Mouse (Mus musculus): ENCODE measurements around the gene Pdlim5. TPM values are rescaled to one million over a fixed set of nuclear protein-coding genes. Genes with fewer than 3 reads are reported as not detected.

Pdlim5 gene
- total and polyA plus RNA-seq, 3 experiments = 36.0 to 107 (median 67.5) TPM

DNA sequence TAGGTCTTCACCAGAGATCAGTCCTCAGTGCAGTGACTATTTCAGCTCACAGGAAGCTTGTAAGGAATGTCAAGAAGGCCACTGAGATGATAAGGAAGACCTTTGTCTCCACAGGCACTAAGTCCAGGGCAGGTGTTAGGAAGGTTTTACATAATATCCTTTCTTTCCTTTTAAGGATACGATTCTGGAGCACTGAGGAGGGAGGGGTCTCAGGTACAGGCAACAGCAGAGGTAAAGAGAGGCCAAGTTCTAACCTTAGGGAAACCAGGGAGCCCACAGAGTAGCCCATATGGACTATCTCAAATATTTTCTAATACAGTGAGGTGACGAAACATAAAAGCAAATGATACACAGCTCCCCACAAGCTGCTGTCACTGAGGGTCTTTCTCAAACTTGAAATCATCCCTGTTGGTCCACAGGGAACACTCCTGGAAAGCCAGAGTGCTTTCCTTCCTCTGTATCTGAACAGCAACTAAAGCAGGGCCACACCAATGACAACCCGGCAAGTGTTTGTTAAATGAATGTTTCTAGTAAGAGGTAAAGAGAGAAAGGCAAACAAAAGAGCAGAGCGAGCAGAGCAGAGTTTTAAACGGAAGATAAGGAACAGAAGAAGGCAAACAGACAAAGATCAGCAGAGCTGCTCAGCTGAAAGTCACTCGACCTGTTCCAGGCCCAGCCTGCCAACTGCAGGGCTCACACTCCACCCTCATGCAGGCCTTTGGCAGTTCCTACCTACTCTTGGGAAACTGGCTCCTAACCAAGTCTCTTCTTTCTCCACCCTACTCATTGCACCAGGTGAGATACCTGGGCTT is 55.9 kb downstream of the Pdlim5 start:
- no peak for DNase-seq

DNA sequence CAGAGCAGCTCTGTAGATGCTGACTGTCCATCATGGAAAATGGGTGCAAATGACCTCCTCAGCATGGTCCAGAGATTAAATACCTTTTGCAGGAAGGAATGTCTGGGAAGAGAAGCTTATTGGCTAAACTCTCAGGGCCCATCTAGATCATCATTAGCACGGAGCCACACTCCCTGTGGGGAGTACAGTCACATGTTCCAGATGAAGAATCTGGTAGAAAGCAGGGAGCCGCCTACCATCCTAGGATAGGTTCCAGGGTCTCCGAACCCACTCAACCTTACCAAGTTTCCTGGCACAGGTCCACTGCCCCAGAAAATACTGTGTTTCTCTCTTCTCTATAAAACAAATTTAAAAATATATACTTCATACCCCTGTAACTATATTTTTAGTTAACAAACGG is 57.4 kb downstream of the Pdlim5 start:
- no peak for DNase-seq

DNA sequence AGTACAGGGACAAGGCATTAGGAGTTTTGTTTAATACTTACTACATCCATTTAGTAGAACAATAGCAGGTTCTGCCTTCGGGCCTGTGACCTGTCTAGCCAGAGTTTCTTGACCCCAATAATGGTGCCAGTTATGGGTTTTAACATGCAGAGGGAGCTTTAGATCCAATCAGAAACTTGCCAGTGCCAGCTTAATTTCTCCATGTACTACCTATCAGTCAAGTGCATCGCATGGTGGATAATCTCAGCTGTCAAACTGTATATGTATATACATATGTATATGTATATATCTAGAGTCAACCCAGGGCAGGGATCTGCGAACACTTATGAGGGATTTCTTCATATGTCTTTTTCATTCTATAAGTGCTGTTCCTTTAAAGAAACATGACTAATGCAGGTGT is 61.0 kb downstream of the Pdlim5 start:
- DNase-seq = no peak

DNA sequence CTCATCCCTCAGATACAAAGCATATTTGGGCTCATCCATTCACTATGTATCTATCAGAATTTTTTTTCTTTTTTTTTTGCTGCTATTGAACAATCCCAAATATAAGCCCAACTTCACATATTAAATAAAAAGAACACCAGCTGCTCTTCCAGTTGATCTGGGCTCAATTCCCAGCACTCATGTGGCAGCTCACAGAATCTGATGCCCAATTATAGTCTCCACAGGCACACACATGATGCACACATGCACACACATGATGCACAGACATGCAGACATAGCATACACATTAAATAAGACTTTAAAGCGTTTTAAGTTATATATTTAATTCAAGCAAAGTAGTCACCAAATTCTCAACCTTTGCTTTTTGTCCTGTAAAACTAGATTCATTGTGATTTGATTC is 62.0 kb downstream of the Pdlim5 start:
- DNase-seq = no peak

DNA sequence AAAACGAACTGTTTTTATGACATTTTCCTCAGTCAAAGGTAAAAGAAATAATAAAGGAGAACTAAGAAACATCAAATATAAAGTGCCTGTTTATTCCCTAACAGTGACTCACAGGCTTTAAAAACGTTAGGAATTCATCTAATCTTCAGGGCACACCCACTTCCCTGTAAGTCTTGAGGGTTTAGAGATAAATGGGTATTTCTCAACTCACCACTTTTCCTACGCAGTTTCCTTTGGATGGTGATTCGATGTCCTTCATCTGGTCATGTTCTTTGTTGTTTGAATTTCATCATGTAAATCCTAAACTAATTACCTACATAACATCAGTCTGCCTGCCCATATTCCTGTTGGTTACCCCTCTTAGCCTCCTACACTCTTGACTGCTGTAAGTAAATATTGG is 62.8 kb downstream of the Pdlim5 start:
- no peak for DNase-seq

DNA sequence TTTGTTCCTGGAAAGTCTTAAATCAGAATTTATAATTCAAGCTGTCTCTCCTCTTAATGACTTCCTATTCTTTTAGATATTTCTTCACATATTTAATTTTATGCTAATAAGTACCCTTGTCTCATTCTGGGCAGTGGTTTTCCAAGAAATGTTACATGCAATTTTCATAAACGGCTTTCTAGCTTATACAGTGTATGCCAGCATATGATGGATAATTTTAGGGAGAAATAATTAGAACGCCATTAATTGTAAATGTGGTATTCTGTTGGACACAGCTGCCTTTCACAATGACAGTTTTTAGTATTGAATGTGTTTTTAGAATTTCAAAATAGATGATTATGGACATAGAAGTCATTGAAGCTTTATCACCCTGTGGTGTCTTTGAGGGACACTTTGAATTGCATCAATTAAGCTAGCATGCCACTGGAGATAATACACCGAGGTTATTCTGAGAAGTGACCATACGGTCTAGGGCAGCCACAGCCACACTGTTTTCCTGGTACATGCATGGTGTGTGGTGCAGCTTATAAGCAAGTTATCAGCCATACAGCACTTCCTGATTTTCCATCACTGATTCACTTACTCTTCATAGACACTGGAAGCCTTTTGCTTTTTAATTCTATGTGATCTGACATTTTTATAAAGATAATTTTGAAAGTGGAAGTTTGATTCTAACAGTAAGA is 63.5 kb downstream of the Pdlim5 start:
- no peak for DNase-seq

DNA sequence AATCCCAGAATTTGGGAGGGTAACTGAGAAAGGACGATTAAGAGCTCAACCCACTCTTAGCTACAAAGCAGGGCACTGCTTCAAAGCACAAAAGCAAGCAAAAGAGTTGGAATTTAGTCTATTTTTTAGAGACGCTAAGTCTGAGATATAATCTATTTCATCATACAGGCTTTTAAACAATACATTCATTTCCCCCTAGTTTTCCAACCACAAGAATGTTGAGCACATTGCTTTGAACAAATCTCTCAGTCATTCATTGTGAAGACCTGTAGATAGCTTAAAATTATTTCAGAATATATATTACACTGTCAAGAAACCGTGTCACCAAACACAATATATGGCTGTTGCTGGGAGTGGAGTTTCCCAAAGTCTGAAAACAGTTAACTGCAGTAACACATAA is 65.1 kb downstream of the Pdlim5 start:
- DNase-seq = no peak

DNA sequence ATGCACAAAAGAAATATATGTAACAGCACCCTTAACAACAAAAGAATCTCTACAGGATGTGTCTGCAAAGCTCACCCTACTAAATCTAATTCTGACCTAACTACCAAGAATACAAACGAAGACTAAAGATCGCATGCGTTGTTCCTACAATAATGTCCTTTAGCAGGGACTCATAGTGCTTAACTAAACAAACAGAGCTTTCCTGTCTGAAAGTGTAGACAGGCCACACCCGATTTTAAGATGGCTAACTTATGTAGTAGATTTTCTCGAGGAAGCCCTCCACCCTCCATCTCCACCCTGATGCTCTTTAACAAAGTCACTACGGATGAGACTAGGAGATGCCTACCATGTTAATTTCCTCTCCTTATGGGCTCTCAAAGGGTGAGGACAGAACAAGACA is 71.9 kb downstream of the Pdlim5 start:
- no peak for DNase-seq

DNA sequence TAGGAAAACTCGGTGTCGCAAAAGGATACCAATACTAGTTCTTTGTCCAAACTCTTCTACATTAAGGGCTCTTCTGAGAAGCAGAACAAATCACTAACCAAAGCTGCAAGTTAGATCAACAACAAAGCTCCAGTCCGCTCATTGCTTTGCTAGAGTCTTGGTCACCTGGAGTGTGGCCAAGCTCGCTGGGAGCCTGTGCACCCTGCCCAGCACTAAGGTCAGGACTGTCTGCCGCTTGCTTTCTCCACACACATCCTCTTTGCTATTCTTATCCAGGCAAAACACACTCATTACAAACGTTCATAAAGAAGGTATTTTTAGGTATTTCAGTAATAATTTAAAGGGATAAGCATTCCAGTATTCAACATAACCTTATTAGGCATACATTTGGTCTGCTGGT is 73.6 kb downstream of the Pdlim5 start:
- peak; percentile 81 for DNase-seq

DNA sequence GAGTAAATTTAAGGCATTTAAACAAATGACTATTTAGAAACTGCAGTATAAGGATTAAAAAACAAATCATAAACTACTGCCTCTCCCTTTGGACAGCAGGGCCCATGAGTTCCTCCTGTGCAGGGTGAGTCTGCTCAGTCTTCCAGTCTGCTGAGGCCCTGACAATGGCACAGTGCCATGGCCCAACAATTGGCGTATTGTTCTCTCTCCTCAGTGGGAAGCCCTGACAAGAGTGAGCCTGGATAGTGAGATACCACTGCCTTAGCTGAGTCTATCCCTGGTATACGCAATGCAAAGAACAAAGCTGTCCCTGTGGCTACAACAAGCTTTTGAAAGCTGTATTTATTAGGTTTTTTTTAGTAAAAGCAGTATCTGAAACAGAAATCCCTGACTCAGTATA is 77.3 kb downstream of the Pdlim5 start:
- DNase-seq = peak; percentile 49

DNA sequence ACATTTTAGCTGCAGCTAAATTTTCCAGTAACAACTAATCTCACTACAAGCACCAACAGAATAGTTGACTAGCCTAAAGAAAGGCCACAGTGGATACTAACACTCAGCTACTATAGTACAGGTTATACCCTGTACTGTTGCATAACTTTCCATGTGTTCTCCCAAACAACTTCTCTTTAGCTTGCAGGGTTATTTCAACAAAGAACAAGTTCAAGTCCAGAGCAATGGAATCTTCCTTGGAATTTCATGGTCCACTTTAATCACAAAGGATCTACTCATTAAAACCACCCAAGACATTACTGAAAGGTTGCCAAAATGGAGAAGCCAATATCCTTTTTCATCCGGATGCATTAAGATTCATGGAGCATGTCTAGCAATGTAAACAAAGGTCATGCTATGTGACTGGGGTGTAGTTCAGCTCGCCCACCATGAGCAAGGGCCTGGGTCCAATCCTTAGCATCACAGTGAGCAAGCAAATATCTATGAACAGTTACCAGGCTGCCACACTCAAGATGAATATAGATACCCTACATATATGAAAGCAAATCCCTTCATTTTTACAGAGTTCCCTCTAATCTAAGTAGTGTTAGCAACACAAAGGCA is 79.3 kb downstream of the Pdlim5 start:
- no peak for DNase-seq

DNA sequence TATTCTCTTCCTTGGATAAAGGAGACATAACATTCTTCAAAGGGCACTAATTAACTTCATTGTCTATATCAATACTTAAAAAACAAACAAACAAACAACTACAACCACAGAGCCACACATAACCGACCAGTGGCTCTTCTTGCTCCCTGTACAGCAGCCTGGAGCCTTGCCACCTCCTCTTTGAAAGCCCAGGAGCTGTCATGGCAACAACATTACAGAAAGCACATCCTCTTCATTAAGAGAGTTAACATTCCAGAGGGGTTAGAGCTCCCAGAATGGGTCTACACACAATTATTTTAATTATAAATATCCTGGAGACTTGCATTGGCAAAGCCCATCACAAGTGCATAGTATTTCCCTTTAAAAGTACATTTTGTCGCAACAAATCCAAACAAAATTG is 84.4 kb downstream of the Pdlim5 start:
- DNase-seq = no peak

DNA sequence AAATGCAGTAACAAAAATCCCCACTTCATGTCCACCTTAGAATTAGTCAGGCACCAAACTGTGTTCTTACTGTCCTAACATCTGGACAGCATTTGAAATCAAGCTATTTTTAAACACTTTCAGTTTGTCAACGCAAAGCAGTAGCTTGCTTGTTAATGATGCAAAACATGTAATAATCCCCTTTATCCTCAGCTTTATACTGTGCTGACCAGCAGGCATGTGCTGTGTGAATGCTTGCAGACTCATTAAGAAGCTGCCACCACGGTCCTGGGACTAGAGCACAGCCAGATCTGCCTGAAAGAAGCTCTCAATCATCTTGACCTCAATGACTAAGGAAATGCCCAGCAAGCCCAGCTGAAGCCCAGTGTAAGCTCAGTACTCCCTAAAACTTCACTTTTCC is 85.0 kb downstream of the Pdlim5 start:
- DNase-seq = peak; percentile 18

DNA sequence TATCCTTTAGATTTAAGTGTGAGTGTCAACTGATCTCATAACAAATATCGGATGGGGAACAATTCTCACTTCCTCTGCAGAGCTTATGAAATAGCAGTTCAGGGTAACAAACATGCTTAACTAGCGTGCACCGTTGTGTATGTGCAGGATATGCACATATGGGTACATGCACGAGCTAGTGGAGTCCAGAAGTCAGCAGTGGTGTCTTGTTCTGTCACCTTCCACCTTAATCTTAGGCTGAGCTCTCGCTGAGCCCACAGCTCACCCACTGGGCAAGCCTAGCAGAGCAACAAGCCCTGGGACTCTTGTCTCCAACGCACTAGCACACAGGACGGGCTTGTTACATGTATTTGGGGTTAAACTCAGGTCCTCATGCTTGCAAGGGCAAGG is 100.2 kb downstream of the Pdlim5 start:
- DNase-seq = no peak

DNA sequence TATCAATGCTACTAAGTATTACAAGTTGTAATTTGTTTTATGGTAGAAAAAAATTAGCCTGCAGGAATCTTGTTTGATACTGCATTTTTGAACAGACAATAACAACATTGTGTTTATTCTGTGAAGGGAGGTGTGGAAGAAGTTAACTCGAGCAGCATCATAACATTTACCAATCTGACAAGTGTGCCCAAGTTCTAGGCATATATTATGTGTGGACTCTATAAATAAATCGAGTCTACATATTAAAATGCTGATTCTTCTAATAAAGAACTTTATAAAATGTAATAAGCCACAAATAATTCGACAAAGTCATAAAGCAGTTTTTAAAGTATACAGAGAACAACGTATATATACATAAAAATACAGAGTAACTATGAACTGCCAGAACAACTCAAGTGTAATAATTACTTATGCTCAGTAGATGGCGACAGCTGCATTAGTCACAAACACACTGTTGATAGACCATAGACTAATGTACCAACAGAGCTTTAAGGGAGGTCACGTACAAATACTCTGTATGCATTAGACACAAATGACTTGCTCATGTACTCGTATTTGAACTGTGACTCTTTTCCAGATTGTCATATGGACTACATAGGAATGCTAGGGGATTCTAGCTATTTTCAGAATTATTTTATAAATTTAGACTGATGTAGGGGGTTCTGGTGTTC is 100.7 kb downstream of the Pdlim5 start:
- peak; percentile 38 for DNase-seq

DNA sequence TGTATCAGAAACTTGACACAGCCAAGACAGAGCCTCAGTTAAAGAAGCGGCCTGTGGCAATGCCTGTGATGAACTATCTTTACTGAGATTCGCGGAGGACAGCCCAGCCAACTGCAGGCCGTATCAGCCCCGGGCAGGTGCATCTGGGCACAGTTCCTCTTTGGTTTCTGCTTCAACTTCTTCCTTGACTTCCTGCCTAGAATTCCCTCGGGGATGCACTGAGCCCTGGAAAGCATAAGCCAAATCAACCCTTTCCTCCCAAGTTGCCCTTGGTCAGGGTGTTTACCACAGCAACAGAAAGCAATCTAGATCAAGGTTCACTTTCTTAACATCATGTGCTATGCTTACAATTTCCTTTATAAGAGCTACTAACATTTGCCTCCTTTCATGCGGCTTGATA is 101.9 kb downstream of the Pdlim5 start:
- no peak for DNase-seq

DNA sequence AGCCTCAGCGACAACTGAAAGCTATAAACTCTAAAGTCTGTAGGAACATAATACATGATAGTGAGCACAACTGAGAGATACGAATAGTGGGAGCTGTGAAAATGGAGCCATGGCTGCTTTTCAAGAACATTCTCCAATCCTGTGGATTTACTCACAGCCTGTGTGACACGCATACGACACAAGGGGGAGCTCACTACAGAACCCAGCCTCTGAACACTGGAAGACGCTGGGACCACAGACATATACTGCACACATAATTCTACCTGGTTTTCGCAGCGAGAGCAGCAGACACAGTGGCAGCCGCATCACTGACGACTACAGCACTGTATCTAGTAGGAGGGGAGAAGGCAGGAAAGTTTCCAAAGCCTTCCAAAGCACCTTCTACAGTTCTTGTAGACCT is 112.8 kb downstream of the Pdlim5 start:
- peak; percentile 51 for DNase-seq

DNA sequence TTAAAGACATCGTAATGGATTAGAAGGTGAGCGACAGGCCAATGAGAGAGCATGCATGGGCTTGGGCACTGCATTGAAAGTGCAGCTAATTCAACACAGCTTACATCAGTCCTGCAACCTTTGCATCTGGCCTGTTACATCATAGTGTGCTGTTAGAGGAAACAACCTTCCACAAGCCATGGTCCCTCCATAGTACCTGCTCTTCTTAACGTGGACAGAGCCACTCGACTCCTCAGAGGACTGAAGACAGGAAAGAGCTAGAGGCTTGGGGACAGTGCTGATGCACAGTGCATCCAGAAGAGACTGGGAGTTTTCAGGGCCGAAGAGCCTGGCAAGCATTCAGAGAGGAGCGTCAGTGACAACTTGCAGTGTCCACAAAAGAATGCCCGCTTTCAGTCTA is 113.8 kb downstream of the Pdlim5 start:
- no peak for DNase-seq

DNA sequence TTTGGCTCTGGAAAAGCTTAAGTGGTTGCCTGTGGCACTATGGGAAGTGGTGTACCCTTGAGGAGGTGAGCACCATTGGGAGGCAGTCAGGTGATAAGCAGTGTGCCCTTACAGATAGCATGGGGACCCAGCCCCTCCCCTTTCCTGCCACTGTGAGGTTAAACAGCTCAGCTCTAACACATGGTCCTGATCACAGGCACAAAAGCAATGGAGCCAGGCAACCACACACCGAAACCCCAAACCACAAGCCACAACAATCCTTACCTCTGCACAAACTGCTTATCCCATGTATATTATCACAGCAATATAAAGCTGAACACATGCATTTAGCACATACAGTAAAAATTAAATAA is 114.4 kb downstream of the Pdlim5 start:
- no peak for DNase-seq

DNA sequence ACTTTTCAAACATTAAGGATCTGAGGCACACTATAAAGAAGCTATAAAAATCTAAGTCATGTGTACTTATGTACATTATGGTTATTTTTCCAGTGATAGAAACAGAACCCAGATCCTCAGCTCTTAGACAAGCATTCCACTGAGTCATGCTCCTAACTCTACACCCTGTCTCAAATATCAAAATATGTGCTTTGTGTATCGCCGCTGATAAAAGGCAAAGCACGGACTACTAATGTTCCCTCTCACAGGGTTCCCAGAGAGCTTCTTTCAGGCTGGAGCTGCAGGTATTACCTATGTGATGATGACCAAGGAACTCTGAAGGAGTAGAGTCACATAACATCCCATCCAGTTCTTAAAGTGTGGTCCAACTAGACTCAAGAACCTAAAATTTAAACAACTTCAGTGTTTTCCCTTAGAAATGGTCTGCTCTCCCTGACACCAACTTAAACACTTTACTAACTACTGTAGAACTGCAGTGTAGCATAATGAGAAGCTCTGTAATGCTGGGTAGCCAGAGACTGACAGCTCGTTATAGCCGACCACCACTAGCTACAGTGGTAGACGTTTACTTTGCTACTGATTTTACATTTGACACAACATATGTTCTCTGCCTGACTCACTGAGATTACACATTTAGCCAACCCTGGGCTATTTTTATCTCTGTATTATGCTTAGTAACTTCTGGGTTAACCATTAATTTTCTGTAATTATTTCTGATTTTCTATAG is 115.0 kb downstream of the Pdlim5 start:
- DNase-seq = no peak

DNA sequence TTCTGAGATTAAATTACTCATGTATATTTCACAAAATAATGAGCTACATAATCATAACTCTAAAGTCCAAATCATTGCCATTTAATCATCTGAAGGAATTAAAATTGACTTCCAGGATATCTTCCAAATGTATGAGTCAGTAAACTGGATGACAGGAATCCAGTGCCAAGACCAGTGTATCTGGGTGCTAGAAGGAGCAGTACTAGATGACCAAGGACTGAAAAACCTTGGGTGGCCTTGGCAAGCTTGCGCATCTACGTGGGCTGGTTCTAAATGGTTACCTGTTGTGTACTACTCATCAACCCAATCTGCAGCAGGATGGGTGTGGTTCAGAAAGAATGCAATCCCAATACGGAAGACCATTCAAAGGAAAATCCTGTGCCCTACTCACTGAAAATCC is 116.5 kb downstream of the Pdlim5 start:
- peak; percentile 51 for DNase-seq

DNA sequence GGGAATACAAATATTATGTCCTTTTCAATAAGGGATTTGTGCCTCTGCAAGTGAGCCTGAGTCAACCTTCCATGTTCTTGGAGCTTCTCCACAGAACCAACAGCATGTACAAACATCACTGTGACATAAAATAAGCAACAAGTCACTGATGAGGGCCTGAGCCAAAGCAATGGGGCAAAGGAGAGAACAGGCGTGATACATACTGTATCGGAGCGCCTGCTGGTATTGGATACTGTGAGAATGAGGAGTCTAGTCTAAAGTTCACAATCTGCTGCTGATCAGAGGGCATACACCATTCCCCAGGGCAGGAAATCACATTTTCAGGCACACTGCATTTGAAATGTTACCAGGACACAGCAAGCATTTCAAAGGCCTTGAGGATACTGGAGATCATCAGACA is 119.0 kb downstream of the Pdlim5 start:
- no peak for DNase-seq
